Mouse (Mus musculus): ENCODE measurements around the gene H2afv. TPM values are rescaled to one million over a fixed set of nuclear protein-coding genes. Genes with fewer than 3 reads are reported as not detected.

Gene H2afv
- polyA plus RNA-seq, 1 experiment from 2014 or later, result 346 TPM

DNA sequence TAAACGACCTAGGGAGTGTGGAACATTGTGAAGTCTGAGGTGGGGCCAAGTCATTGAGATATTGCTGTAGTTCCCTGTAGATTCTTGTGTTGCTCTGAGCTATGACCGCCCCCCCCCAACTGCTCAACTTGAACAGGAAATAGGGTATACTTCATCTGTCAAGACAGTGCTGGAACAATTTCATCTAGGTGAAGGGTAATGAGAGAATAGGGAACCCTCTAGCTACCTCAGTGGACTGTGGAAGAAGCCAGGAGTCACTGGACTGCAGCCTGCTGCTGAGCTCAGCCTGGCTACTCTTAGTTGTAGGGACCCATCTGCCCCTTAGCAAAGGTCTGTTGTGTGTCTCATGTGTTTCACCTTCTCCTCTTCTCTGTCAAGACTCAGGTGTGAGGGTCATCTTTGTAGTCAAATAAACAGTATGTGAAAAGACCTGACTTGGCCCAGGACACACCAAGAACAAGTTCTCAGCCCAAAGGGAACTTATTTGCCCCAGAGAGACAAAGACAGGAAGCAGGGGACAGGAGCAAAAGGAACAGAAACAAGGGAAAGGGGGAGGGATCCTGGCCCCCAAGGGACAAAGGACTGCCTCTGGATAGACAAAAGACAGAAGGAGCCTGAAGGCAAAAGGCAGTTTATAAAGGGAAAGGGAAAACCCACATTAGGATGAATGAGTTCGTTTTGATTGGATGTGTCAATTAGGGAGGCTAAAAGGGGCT is 40.2 kb upstream of the H2afv start:
- H3K4me2 ChIP-seq (replicated peaks; ENCODE audit: low read depth), result no peak overlapping the region
- WGBS, result 48% methylated on average over 3 of the region's 3 CpGs
- no peak overlapping the region for H3K9ac ChIP-seq (ENCODE audit: low read depth, low read length)
- no peak overlapping the region for H3K4me3 ChIP-seq (ENCODE audit: low read depth, low read length)
- no peak for TF ChIP-seq CTCF (IDR thresholded peaks at IDR 0.05; ENCODE audit: low read depth)
- no peaks in the 10 kb centered on the region for H3K27me3 ChIP-seq (replicated peaks; ENCODE audit: control insufficient read depth, insufficient read depth, low read length)
- no peak overlapping the region for H3K27ac ChIP-seq (ENCODE audit: low read depth, low read length)
- no peaks in the 10 kb centered on the region for H3K4me1 ChIP-seq (replicated peaks; ENCODE audit: control insufficient read depth, insufficient read depth, low read length)
- H3K36me3 ChIP-seq (ENCODE audit: control insufficient read depth, insufficient read depth), result no peaks in the 10 kb centered on the region
- no peak for ATAC-seq
- no peaks in the 10 kb centered on the region for H3K9me3 ChIP-seq (ENCODE audit: control insufficient read depth)

DNA sequence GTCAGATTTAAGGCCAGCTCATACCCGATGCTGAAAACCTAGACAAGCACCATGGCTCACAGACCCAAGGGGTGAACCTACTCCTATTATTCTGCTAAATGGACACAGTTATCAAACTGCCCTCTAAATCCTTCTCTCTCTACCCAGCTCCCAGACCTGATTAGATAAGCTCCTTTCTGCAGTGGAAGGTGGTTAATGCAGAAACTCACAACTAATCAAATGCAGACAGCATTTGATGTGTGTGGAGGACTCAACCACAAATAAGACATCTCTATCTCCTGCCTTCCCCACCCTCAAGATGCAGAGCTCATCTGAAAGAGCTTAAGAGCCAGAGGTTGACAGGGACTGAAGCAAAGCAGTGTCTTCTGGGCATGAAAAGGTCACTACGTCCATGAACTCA is 38.9 kb upstream of the H2afv start:
- no peak overlapping the region for H3K9ac ChIP-seq (ENCODE audit: low read depth, low read length)
- no peak for ATAC-seq
- no peaks in the 10 kb centered on the region for H3K36me3 ChIP-seq (ENCODE audit: control insufficient read depth, insufficient read depth)
- H3K27me3 ChIP-seq (replicated peaks; ENCODE audit: control insufficient read depth, insufficient read depth, low read length), result no peaks in the 10 kb centered on the region
- WGBS, result 83% methylated on average over 2 of the region's 2 CpGs
- H3K27ac ChIP-seq (ENCODE audit: low read depth, low read length), result no peak overlapping the region
- TF ChIP-seq CTCF (IDR thresholded peaks at IDR 0.05; ENCODE audit: low read depth), result no peak
- no peaks in the 10 kb centered on the region for H3K9me3 ChIP-seq (ENCODE audit: control insufficient read depth)
- no peak overlapping the region for H3K4me3 ChIP-seq (ENCODE audit: low read depth, low read length)
- no peak overlapping the region for H3K4me2 ChIP-seq (replicated peaks; ENCODE audit: low read depth)
- H3K4me1 ChIP-seq (replicated peaks; ENCODE audit: control insufficient read depth, insufficient read depth, low read length), result no peaks in the 10 kb centered on the region

DNA sequence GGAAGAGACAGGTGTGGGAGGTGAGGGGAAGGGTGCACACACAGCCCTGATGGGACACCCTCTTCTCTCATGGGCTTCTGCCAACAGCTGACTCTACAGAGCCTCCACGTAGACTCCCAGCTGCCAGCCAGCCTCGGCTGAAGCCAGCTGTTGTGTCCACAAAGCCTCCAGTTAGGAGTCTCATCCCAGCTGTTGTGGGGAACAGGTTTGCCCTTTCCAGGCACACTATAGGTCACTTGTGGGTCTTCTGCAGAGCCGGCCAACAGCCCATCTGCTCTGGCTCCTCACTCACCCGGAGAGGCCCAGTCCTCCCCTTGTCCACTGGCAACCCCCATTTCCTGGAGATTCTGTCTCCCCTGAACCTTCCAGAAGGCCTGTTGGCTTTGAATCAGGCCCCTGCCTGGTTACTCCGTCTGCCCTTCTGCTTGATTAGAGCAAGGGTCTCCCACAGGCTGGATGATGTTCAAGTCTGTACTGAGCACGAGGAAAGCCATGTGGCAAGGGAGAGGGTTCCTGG is 37.5 kb upstream of the H2afv start:
- WGBS, result 60% methylated on average over 6 of the region's 6 CpGs
- no peak for TF ChIP-seq CTCF (IDR thresholded peaks at IDR 0.05; ENCODE audit: low read depth)
- H3K9ac ChIP-seq (ENCODE audit: low read depth, low read length), result no peak overlapping the region
- no peak overlapping the region for H3K27ac ChIP-seq (ENCODE audit: low read depth, low read length)
- no peak overlapping the region for H3K4me2 ChIP-seq (replicated peaks; ENCODE audit: low read depth)
- H3K4me1 ChIP-seq (replicated peaks; ENCODE audit: control insufficient read depth, insufficient read depth, low read length), result no peaks in the 10 kb centered on the region
- H3K36me3 ChIP-seq (ENCODE audit: control insufficient read depth, insufficient read depth), result no peaks in the 10 kb centered on the region
- no peaks in the 10 kb centered on the region for H3K27me3 ChIP-seq (replicated peaks; ENCODE audit: control insufficient read depth, insufficient read depth, low read length)
- ATAC-seq, result no peak
- H3K9me3 ChIP-seq (ENCODE audit: control insufficient read depth), result no peaks in the 10 kb centered on the region
- H3K4me3 ChIP-seq (ENCODE audit: low read depth, low read length), result no peak overlapping the region

DNA sequence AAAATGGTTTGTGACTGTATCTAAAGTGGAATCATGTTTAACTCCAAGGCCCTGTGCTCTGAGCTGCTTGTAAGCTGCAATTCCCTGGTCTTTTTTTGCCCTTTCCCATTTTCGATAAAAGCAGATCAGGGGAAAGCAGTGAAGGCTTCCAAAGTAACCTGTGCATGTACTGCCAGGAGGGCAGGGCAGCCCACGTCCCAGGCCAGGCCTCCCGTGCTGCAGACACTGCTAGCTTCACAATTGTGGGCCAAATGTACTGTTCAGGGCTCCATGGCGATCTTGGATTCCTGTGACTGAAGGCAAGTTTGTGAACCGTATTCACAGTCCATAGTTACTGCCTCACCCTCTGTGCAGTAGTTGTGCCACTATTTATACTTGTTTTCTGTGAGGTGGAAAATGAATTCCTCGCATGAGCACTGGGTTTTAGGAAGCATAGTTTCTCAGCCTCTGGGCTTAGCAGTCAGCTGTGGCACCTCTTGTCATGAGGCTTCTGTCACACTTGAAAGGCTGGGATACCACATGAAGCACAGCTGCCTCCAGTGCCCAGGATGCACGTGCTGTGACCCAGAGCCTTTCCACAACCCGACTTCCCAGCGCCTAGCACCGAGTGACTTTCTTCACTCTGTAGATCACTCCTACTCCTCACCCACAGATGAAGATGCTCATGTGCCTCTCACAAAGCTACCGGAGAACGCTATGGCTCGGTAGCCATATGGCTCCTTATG is 36.6 kb upstream of the H2afv start:
- no peaks in the 10 kb centered on the region for H3K9me3 ChIP-seq (ENCODE audit: control insufficient read depth)
- H3K4me3 ChIP-seq (ENCODE audit: low read depth, low read length), result no peak overlapping the region
- TF ChIP-seq CTCF (IDR thresholded peaks at IDR 0.05; ENCODE audit: low read depth), result no peak
- no peak for ATAC-seq
- H3K4me1 ChIP-seq (replicated peaks; ENCODE audit: control insufficient read depth, insufficient read depth, low read length), result no peaks in the 10 kb centered on the region
- H3K27ac ChIP-seq (ENCODE audit: low read depth, low read length), result no peak overlapping the region
- no peak overlapping the region for H3K9ac ChIP-seq (ENCODE audit: low read depth, low read length)
- 84% methylated on average over 13 of the region's 13 CpGs for WGBS
- no peaks in the 10 kb centered on the region for H3K36me3 ChIP-seq (ENCODE audit: control insufficient read depth, insufficient read depth)
- H3K27me3 ChIP-seq (replicated peaks; ENCODE audit: control insufficient read depth, insufficient read depth, low read length), result no peaks in the 10 kb centered on the region
- H3K4me2 ChIP-seq (replicated peaks; ENCODE audit: low read depth), result no peak overlapping the region

DNA sequence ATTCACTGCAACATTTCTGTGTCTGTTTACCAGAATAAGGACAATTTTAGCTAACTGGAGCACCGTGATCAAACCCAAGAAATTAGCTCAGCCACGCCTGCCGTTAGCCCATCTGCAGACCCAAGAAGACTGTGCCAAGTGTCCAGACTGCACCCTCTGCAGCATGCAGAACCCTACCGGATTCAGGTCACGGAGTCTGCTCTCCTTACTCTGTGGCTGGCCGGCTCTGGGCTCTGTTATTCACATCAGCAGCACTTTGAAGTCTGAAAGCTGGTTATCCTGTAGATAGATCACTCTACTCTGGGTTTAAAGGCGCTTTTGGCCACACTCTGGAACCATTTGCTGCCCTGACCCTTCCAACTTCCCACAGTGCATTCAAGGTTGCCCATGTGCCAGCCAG is 35.9 kb upstream of the H2afv start:
- no peak overlapping the region for H3K4me2 ChIP-seq (replicated peaks; ENCODE audit: low read depth)
- WGBS, result 67% methylated on average over 7 of the region's 7 CpGs
- no peak overlapping the region for H3K9ac ChIP-seq (ENCODE audit: low read depth, low read length)
- H3K36me3 ChIP-seq (ENCODE audit: control insufficient read depth, insufficient read depth), result no peaks in the 10 kb centered on the region
- H3K4me3 ChIP-seq (ENCODE audit: low read depth, low read length), result no peak overlapping the region
- TF ChIP-seq CTCF (IDR thresholded peaks at IDR 0.05; ENCODE audit: low read depth), result no peak
- no peak for ATAC-seq
- no peak overlapping the region for H3K27ac ChIP-seq (ENCODE audit: low read depth, low read length)
- no peaks in the 10 kb centered on the region for H3K9me3 ChIP-seq (ENCODE audit: control insufficient read depth)
- no peaks in the 10 kb centered on the region for H3K27me3 ChIP-seq (replicated peaks; ENCODE audit: control insufficient read depth, insufficient read depth, low read length)
- no peaks in the 10 kb centered on the region for H3K4me1 ChIP-seq (replicated peaks; ENCODE audit: control insufficient read depth, insufficient read depth, low read length)

DNA sequence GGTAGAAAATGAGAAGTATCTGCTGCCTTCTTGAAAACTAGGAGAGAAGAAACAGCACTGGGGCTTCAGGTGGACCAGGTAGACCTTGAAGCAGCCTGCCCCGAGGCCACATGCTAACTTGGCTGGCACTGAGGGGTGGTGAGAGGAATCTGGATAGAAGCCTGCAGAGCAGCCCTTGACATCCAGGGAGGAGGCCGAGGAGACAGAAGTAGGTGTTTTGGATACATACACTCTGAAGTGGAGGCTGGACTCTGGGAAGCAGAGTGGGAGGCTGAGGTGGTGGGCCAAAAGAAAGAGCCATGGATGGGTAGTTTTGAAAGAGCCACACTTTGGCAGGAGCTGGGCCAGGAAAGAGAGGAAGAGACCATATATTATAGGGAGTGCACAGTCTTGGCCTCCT is 35.0 kb upstream of the H2afv start:
- ATAC-seq, result no peak
- Histone ChIP-seq H3K9me3 (ENCODE audit: control insufficient read depth) (no peaks in the 10 kb centered on the region), H3K4me1 (replicated peaks; ENCODE audit: control insufficient read depth, insufficient read depth, low read length) (no peaks in the 10 kb centered on the region), H3K4me3 (ENCODE audit: low read depth, low read length) (no peak overlapping the region), H3K27ac (ENCODE audit: low read depth, low read length) (no peak overlapping the region), H3K9ac (ENCODE audit: low read depth, low read length) (no peak overlapping the region), H3K36me3 (ENCODE audit: control insufficient read depth, insufficient read depth) (no peaks in the 10 kb centered on the region), H3K4me2 (replicated peaks; ENCODE audit: low read depth) (no peak overlapping the region), H3K27me3 (replicated peaks; ENCODE audit: control insufficient read depth, insufficient read depth, low read length) (no peaks in the 10 kb centered on the region)
- WGBS, result 81% methylated on average over 2 of the region's 2 CpGs
- TF ChIP-seq CTCF (IDR thresholded peaks at IDR 0.05; ENCODE audit: low read depth), result no peak

Data from intestine, postnatal 0 days (tissue).